Mouse (Mus musculus): ENCODE measurements around the gene Naa60.
A peak's percentile ranks its signal among the peaks of the same experiment; 100 is the strongest.
"Not testable (repeated sequence)": the region's sequence is repeated elsewhere in the genome, so short reads cannot be mapped to it uniquely, and the experiment has no call there.

Naa60 gene

DNA sequence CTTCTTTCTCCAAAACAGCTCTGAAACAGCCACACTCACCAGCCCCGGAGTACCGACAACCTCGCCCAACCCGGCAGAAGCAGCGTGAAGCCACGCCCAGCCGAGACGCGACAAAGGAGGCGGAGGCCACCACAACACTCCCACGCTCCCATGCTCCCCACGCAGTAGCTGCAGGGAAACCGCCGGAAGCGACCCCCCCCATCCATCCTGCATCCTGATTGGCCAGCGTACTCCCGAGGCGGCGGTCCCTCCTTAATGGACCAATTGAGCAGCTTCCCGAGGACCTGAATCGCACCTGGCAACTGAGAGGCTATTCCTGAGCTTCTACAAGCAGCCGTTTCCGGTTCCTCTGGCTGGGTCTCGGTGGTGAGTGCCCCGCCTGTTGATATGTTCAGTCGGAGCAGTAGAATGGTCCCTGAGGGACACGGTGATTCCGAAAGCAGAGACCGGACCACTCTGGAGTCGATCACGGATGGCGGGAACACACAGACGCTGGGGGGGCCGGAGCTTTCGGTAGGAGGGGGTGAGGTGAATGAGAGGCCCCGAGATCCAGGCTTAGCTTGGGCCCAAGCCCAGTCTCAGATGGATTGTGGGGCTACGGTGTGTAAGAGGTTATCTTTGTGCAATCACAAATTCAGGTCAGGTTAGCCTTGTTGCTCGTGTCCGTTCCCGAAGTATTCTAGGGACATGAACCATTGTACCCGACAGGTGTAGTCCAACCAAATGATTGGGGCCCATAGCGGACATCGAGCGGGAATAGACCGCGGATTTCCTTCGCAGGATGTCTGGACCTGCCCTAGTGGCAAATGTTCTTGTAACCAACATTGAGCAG is at the start of gene Naa60:
Gene Naa60 (plus strand): TSS at position 160 of the 832 bp plus-strand sequence.
- peak; percentile 66 for DNase-seq (ENCODE audit: low spot score)

DNA sequence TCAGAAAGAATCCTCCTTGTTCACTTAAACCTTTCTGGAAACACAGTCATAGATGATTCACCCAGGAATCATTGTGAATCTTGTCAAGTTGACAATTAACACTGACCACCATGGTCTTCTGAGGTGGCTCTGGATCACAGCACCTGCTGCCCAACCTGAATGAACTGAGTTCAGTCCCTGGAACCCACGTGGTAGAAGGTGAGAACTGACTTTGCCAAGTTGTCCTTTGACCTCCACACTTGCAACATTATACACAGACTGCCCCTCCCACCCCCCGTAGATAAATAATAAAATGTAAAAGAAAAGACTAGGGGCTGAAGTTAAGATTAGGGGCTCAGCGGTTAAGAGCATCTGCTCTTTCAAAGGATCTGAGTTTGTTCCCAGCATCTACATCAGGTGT is 44.2 kb upstream of the Naa60 start:
- DNase-seq (ENCODE audit: low spot score), result no peak

DNA sequence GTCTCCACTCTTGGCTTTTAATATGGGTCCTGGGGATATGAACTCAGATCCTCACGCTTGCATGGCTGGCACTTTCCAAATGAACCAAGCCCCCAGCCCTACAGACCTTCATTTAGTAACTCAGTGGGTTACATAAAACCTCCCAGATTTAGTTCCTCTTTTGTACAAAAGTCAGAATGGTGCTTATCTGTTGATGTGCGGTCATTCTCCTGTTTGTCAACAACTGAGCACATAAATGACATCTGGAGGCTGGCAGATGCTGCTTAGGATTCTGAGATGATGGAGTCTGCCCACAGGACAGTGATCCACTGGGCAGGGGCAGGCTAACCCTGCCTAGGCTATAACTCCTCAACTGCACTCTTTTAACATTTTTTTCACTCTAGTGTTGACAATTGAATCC is 42.4 kb upstream of the Naa60 start:
- no peak for DNase-seq (ENCODE audit: low spot score)

DNA sequence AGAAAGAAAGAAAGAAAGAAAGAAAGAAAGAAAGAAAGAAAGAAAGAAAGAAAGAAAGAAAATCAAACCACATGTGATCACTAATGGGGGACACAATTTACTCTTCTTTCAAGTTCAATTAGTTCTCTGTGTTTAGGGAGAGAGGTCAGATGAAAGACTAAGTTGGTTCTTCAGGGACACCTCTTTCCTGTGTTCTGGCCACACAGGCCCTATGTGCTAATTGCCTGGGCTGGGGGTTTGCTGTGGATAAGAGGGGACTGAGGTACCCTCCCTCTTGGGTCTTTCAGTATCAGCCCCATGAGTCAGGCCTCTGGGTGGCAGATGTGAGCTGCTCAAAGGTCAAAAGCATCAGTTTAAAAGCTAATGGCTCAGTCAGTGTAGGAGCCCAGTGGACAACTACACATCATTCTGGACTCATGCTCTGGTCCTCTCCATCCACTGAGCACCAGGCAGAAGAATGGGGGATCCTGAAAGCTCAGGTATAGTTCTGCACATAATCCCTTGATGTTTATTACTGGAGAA is 41.5 kb upstream of the Naa60 start, which contains the start of gene Olfr15:
Gene Olfr15 (plus strand): TSS at position 291 of the 522 bp plus-strand sequence.
- DNase-seq (ENCODE audit: low spot score), result no peak

DNA sequence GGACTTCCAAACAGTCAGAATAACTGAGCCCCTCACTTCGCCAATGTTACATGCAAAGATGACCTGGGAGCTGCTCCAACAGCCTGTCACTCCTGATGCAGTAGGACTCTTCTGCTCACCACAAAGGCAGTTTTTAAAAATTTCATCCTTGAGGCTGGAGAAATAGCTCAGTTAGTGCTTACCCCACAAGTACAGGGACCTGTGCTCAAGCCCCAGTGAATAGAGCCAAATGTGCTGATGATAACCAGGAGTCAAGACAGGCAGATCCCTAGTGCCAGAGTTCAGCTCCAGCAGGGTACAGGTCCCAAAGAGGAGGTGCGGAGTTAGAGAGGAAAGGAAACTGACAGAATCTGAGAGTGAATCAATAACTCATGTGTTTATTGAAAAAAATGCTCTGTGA is 36.7 kb upstream of the Naa60 start:
- no peak for DNase-seq (ENCODE audit: low spot score)

- DNase-seq (ENCODE audit: low spot score), result no peak
Measured at GRCm38 (mm10) chr16:3839157-3839885, 32.9 kb upstream of the Naa60 start.

DNA sequence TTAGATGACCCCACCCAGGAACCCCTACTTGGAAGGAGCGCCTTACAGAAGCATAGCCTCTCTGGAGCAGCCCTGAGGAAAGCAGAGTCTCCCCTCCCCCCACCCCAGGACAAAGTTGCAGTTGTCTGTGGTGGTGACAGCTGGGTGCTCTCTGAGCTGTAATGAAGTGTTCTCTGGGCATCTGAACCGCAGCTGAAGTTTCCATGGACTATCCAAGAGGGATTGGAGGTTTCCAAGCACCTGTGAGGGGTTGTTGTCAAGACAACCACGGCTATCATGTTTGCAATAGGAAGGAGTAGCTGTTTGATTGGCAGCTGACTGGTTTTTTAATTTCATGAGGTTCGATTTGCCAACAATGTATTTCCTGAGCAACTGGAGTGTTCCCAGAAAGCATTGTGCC is 29.2 kb upstream of the Naa60 start:
- no peak for DNase-seq (ENCODE audit: low spot score)

DNA sequence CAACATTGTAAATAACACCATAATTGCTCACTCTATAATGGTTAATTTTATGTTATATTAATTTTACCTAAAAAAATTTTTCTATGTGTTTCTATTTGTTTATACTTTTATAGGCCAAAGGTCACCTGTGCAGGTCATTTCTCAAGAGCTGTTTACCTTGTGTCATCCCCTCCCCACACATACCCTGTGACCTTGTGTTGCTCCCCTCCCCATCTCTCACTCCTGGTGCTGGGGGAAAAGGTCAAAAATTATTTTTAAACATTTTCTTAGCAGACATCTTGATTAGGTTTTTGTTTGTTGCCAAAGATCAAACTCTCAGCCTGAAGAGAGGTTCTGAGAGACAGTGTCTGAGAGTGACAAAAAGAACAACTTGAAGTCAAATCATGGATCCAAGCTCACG is 28.4 kb upstream of the Naa60 start:
- DNase-seq (ENCODE audit: low spot score), result no peak

DNA sequence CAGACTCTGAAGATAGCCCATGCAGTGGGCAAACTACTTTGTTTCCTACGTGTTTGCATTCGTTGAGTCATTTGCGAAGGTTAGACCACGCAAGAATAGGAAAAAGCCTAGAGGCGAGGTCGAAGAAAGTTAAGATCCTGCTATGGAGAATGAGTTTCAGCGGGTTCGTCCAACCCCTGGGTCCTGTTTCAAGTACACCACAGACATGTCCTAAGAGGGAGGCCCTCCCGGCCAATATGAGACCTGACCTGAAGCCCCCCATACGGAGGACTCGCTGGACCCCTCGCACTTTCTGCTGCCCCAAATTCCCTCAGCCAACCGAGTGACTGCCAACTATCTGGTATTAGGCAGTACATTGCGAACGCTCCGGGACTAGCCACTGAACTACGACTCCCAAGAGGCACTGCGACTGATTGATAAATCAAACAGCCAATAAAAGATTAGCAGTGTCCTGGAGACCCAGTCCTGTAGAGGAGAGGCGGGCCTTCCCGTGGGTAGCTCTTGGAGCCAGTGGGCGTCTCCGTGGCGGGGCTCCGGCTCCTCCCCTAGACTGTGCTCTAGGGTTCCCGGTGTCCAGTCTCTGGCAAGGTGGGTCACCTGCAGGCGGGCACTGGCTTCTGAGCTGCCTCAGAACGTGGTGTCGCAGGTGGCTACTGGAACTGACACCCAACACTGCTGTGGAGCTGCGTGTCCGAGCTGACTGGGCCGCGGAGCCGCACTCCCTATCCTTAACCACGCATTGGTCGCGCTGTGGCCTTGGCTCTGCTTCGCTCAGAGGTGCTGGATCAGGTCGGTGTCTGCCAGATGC is 25.3 kb upstream of the Naa60 start, which contains the start of gene Zfp174:
Gene Zfp174 (plus strand): TSS at position 558 of the 808 bp plus-strand sequence.
- peak; percentile 76 for DNase-seq (ENCODE audit: low spot score)

DNA sequence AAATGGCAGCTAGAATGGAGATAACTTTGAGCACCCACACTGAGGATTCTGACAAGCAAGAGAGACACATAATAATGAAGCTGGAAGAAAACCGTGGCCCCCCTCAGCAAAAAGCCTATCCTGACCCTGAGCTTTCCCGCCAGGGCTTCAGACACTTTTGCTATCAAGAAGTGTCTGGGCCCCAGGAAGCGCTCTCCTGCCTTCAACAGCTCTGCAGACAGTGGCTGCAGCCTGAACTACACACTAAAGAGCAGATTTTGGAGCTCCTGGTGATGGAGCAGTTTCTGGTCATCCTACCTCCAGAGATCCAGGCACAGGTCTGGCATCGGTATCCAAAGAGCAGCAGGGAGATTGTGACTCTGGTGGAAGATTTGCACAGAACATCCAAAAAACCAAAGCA is 24.3 kb upstream of the Naa60 start:
- no peak for DNase-seq (ENCODE audit: low spot score)

- DNase-seq (ENCODE audit: low spot score), result no peak
Measured at GRCm38 (mm10) chr16:3848416-3848815, 23.8 kb upstream of the Naa60 start.

DNA sequence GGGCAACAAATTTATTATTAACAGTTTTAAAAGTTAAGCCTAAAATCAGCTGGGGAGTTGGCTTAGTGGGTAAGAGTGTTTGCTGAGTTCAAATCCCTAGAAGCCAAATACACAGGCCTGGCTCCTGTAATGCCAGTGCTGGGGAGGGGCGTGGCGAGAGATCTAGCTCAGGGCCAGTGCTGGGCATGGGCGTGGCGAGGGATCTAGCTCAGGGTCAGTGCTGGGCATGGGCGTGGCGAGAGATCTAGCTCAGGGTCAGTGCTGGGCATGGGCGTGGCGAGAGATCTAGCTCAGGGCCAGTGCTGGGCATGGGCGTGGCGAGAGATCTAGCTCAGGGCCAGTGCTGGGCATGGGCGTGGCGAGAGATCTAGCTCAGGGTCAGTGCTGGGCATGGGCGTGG is 20.9 kb upstream of the Naa60 start:
- not testable (repeated sequence) for DNase-seq (ENCODE audit: low spot score)

GRCm38 (mm10) chr16:3852586-3852985 is 19.6 kb upstream of the Naa60 start:
- no peak for DNase-seq (ENCODE audit: low spot score)

DNA sequence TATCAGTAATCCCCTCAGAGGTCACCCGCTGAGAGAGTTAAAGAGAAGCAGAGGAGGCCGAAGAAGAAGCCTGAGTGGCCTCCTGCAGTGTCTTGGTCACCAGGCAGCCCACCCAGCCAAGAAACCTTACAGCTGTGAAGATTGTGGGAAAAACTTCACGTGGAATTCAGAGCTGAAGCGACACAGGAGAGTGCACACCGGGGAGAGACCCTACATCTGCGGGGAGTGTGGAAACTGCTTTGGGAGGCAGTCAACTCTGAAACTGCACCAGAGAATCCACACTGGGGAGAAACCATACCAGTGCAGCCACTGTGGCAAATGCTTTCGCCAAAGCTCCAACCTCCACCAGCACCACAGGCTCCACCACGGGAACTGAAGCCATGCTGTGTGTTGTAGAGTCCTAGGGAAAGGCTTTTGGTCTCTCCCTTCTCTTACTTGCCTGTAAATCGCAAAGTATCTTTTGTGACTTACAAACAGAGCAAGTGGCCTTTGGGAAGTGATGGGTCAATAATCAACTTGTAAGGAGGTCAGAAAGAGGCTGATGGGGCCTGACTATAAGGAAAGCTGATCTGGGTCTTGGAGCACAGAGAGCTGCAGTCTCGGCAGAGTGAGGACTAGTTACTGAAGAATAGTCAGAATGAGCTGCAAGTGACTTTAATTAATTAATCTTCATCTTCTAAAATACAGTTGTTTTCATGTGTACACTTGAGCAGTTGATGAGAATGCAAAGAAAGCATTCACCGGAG is 17.6 kb upstream of the Naa60 start:
- DNase-seq (ENCODE audit: low spot score), result no peak

- no peak for DNase-seq (ENCODE audit: low spot score)
Measured at GRCm38 (mm10) chr16:3855776-3856175, 16.4 kb upstream of the Naa60 start.

- no peak for DNase-seq (ENCODE audit: low spot score)
Measured at GRCm38 (mm10) chr16:3859254-3859653, 12.9 kb upstream of the Naa60 start.

- DNase-seq (ENCODE audit: low spot score), result no peak
Measured at GRCm38 (mm10) chr16:3871815-3872214, 360 bp upstream of the Naa60 start.

DNA sequence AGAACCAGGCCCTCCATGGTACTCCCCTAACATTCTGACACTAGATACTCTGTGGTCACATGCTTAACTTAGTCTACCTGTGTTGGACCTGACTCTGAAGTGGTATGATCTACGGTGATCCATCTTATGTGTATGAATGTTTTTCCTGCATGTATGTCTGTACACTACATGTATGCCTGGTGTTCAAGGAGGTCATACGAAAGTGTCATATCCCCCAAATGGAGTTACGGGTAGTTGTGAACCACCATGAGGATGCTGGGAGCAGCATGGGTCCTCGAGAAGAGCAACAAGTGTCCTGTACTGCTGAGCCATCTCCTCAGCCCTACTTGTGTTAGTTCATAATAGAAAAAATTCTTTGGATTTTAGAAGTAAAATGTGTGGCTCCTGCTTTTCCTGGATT is 4.2 kb downstream of the Naa60 start:
- DNase-seq (ENCODE audit: low spot score), result no peak

DNA sequence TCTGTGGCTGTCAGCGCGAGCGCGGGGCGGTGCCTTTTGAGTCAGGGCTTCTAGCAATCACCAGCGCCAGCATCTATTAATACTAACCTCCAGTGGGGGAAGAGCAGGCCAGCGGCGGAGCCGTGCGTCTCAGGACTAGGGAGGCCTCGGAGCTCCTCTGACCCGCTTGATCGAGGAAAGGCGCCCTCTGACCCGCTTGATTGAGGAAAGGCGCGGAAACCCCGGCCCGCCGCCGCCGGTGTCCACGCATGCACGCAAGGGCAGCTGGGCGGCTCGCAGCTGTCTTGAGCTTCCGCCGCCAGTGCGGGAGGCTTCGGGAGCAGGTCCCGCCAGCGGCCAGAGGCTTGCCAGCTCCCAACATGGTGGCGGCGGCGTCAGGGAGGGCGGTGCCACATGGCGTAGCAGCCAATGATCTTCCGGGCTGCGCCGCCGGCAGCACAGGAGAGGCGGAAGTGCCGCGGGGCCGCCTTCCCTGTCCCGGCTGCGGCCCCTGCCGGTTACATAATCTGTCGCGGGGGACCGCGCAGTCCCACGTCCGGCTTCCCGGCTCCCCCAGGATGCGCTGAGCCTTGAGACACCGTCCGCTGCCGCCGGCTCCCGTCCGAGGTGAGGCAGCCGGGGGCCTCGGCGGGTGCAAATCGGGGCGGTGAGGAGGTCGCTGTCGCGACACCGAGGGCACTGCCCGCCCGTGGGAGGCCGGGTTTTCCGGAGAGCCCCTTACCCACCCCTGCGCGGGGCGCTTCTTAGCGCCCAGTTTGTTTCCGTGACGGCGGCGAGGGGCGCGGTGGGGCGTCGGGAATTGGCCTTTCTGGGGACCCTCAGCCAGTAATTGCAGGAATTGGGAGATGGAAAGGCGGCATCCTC is 12.3 kb downstream of the Naa60 start, which contains the start of the genes Zfp597 and Gm20695:
Gene Zfp597 (minus strand): TSS at position 361 of the 864 bp plus-strand sequence.
Gene Gm20695 (plus strand): TSS at position 448 of the 864 bp plus-strand sequence.
- peak; percentile 86 for DNase-seq (ENCODE audit: low spot score)

- DNase-seq (ENCODE audit: low spot score), result no peak
Measured at GRCm38 (mm10) chr16:3885065-3885670, 13.0 kb downstream of the Naa60 start.
